Mouse (Mus musculus) bone marrow macrophage, adult 2 months (primary cell): ENCODE measurements around the gene Armh1.

Experiments
- CTCF ChIP-seq: IDR thresholded peaks from 2 replicates; pipeline ENCODE4 v1.5.1; 2012; ENCODE audit warnings: low read depth, mild to moderate bottlenecking, low read length, moderate library complexity
- POLR2A ChIP-seq: IDR thresholded peaks from 2 replicates; pipeline ENCODE4 v1.6.1; 2012; ENCODE audit warnings: mild to moderate bottlenecking, low read depth, low read length, borderline replicate concordance

GRCm38 (mm10) chr4:117202992-117203354 is 49.0 kb downstream of the Armh1 start:
- TF ChIP-seq CTCF (no peak), POLR2A (no peak)
